Mouse (Mus musculus) hindbrain, postnatal 0 days (tissue): Measurements from ENCODE around the gene Tubg2. TPM values are rescaled to one million over a fixed set of nuclear protein-coding genes. Genes with fewer than 3 reads are reported as not detected.

ENCODE experiments used
- ATAC-seq: fragments of 200-750 bp; cut with Nextera tagmentation; 2 replicates; pipeline ENCODE4 v1.8.0; 2017; ENCODE audit warnings: mild to moderate bottlenecking, moderate TSS enrichment, moderate library complexity
- DNase-seq: peaks from one replicate; pipeline ENCODE4 v3.0.0-alpha.2; 2015; ENCODE audit warnings: low spot score
- H3K27ac ChIP-seq: fragments of 300-500 bp; sonication (generic); 2 replicates; pipeline ENCODE4 v1.5.1; 2014; ENCODE audit warnings: mild to moderate bottlenecking
- H3K27me3 ChIP-seq: fragments of 300-500 bp; sonication (generic); 2 replicates; pipeline ENCODE4 v1.6.1; 2014; ENCODE audit warnings: low read length, mixed read lengths; ENCODE audit not compliant: insufficient read depth
- H3K36me3 ChIP-seq: fragments of 300-500 bp; sonication (generic); 2 replicates; pipeline ENCODE4 v1.6.1; 2014; ENCODE audit warnings: low read length, mixed read lengths; ENCODE audit not compliant: insufficient read depth
- H3K4me1 ChIP-seq: fragments of 300-500 bp; sonication (generic); 2 replicates; pipeline ENCODE4 v1.6.1; 2014; ENCODE audit warnings: antibody characterized with exemption, low read length, mixed read lengths; ENCODE audit not compliant: insufficient read depth
- H3K4me2 ChIP-seq: fragments of 300-500 bp; sonication (generic); 2 replicates; pipeline ENCODE4 v1.6.1; 2014; ENCODE audit warnings: low read depth, mild to moderate bottlenecking, low read length, moderate library complexity, mixed read lengths
- H3K4me3 ChIP-seq: fragments of 300-500 bp; sonication (generic); 2 replicates; pipeline ENCODE4 v1.5.1; 2014; ENCODE audit warnings: low read length
- H3K9ac ChIP-seq: fragments of 300-500 bp; sonication (generic); replicated peaks from 2 replicates; pipeline ENCODE4 v1.6.1; 2014; ENCODE audit warnings: mild to moderate bottlenecking, low read length, moderate library complexity, mixed read lengths
- H3K9me3 ChIP-seq: fragments of 300-500 bp; sonication (generic); 2 replicates; pipeline ENCODE4 v1.6.1; 2016; ENCODE audit warnings: low read length, mixed read lengths
- CTCF ChIP-seq: IDR thresholded peaks from 2 replicates; pipeline ENCODE4 v1.5.1; 2016; ENCODE audit warnings: antibody characterized with exemption, control low read depth, low read depth
- WGBS: fragments of 180-500 bp; shearing (Covaris S2); extraction: QIAGEN DNeasy Blood & Tissue Kit; methylation state at CpG from one replicate; pipeline ENCODE4 v1.1.7; 2014; 5-methylcytosine and 5-hydroxymethylcytosine counted together
- polyA plus RNA-seq: library from polyadenylated mRNA; unstranded; fragments of >200 nt; fragmentation: Nextera tagmentation; extraction: Ambion mirVana; gene quantifications from 2 replicates; pipeline ENCODE4 v1.2.1, GENCODE M21; 2015
- total RNA-seq: library from RNA; depleted of rRNA; stranded (reverse); fragments of >200 nt; gene quantifications from 2 replicates; pipeline ENCODE4 v1.2.3, GENCODE M21; 2014

Tubg2 gene
- total and polyA plus RNA-seq, 2 experiments from 2014 or later = 29.7 to 62.8 TPM

- no peaks in the 10 kb centered on the region for H3K9me3 ChIP-seq
- no peak overlapping the region for H3K9ac ChIP-seq
- H3K4me3 ChIP-seq = no peak overlapping the region
- 67% methylated on average over 14 of the region's 14 CpGs for WGBS
- peaks cover 21% of the 10 kb centered on the region; the same call in 1 of the 2 replicates for H3K36me3 ChIP-seq
- TF ChIP-seq CTCF = no peak
- H3K27me3 ChIP-seq = peaks cover 31% of the 10 kb centered on the region
- no peak overlapping the region for H3K4me2 ChIP-seq
- H3K27ac ChIP-seq = no peak overlapping the region
- ATAC-seq (no peak), DNase-seq (no peak)
- H3K4me1 ChIP-seq = peaks cover 16% of the 10 kb centered on the region; the same call in 1 of the 2 replicates
Measured at GRCm38 (mm10) chr11:101166357-101166756, 10.7 kb downstream of the Tubg2 start.

DNA sequence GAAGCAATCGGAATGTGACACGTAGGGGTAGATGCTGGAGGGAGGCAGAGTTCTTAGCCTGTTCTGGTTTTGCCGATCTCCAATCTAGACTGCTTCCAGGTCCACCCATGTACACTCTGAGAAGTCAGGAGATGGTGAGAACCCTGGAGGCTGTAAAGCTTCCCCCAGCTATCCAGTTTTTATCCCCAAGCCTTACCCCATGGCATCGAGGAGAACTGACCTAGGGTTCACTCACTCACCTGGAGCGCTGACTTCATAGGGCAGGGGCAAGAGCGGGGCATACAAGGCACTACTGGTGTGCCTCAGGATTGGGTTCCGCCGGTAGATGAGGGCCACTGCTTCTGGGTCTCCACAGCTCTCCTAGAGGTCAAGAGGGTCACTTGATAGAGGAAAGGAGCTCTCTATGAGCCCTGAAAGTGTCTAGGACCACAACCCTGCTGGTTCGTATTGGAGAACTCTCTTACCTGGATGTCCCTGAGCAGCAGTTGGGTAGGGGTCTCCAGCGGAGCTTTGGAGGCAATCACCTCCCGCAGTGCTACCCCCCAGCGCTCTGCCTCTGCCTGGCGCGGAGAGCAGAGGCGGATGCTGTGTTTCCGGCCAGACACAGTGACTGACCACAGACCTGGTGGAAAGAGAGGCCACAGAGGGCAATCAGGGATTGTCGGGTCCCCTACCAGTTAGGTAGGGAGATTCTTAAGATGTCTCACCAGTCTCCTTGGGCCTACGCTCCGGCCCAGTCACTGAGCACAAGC is 11.7 kb downstream of the Tubg2 start:
- H3K4me2 ChIP-seq = no peak overlapping the region
- WGBS = 68% methylated on average over 19 of the region's 19 CpGs

GRCm38 (mm10) chr11:101167963-101168300 is 12.2 kb downstream of the Tubg2 start:
- Histone ChIP-seq H3K27me3 (peaks cover 31% of the 10 kb centered on the region), H3K36me3 (peaks cover 14% of the 10 kb centered on the region; the same call in 1 of the 2 replicates), H3K4me2 (0 out of 2 replicates have a peak overlapping the region, but pooled peaks have one; percentile 89), H3K4me3 (no peak overlapping the region), H3K9ac (no peak overlapping the region), H3K27ac (no peak overlapping the region), H3K4me1 (peaks cover 18% of the 10 kb centered on the region; the same call in 1 of the 2 replicates), H3K9me3 (no peaks in the 10 kb centered on the region)
- no peak for TF ChIP-seq CTCF
- DNase-seq (no peak), ATAC-seq (no peak)
- WGBS = 61% methylated on average over 8 of the region's 8 CpGs

More for the DNA sequence above, 11.7 kb downstream of the Tubg2 start:
- no peak for TF ChIP-seq CTCF
- H3K4me1 ChIP-seq = peaks cover 16% of the 10 kb centered on the region; the same call in 1 of the 2 replicates
- no peaks in the 10 kb centered on the region for H3K9me3 ChIP-seq
- no peak overlapping the region for H3K27ac ChIP-seq
- peaks cover 14% of the 10 kb centered on the region; the same call in 1 of the 2 replicates for H3K36me3 ChIP-seq
- H3K4me3 ChIP-seq = no peak overlapping the region
- no peak overlapping the region for H3K9ac ChIP-seq
- H3K27me3 ChIP-seq = peaks cover 31% of the 10 kb centered on the region
- no peak for DNase-seq
- no peak for ATAC-seq

- Histone ChIP-seq H3K4me2 (peak overlapping the region; percentile 89), H3K36me3 (peaks cover 14% of the 10 kb centered on the region; the same call in 1 of the 2 replicates), H3K27me3 (peaks cover 31% of the 10 kb centered on the region), H3K9me3 (no peaks in the 10 kb centered on the region), H3K4me3 (no peak overlapping the region), H3K9ac (no peak overlapping the region), H3K4me1 (peaks cover 23% of the 10 kb centered on the region; the same call in 1 of the 2 replicates), H3K27ac (no peak overlapping the region)
- no peak for ATAC-seq
- TF ChIP-seq CTCF = no peak
- DNase-seq = no peak
- WGBS = 61% methylated on average over 18 of the region's 18 CpGs
Measured at GRCm38 (mm10) chr11:101168301-101168980, 12.7 kb downstream of the Tubg2 start.

DNA sequence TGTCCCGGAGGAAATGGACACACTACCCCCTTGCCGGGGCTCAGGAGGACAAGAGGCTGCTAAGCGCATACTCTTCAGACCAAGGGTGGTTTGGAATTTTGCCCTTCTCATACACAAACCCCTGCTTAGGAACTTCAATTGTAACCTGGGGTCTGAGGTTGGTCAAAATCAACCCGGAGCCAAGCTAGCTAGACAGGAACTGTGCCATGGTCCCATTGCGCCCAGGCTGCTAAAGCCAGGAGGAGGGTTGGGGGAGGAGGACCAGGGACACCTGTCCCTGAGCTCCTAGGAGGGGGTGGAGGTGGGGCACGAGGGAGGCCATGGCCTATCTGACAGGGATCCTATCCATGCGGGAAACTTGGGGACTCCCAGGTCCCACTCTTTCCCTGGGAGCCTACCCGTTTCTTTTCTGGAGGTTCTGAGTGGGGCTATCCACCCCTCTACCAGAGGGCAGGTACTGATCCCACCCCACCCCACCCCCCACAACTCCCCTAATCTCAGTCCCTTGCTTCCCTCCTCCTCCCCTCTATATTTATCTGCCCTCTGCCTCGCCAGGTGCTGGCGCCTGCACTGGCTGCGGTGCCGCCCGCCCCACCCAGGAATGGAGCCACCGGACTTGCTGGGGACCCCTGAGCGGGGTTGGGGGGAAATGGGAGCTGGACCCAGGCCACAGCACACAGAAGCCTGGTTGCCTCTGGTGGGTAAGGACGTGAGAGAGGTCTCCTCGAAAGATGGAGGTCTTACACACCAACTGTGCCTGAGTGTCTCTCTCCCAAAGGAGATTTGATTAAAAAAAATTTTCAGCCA is 13.8 kb downstream of the Tubg2 start:
- Histone ChIP-seq H3K9ac (peak overlapping the region; percentile 57), H3K4me1 (peaks cover 34% of the 10 kb centered on the region), H3K9me3 (no peaks in the 10 kb centered on the region), H3K4me2 (peak overlapping the region; percentile 89), H3K27ac (peak overlapping the region; percentile 75; the same call in 1 of the 2 replicates), H3K4me3 (peak overlapping the region; percentile 62), H3K27me3 (peaks cover 31% of the 10 kb centered on the region), H3K36me3 (peaks cover 14% of the 10 kb centered on the region; the same call in 1 of the 2 replicates)
- WGBS = 17% methylated on average over 17 of the region's 17 CpGs
- TF ChIP-seq CTCF = no peak
- no peak for DNase-seq
- ATAC-seq = no peak

DNA sequence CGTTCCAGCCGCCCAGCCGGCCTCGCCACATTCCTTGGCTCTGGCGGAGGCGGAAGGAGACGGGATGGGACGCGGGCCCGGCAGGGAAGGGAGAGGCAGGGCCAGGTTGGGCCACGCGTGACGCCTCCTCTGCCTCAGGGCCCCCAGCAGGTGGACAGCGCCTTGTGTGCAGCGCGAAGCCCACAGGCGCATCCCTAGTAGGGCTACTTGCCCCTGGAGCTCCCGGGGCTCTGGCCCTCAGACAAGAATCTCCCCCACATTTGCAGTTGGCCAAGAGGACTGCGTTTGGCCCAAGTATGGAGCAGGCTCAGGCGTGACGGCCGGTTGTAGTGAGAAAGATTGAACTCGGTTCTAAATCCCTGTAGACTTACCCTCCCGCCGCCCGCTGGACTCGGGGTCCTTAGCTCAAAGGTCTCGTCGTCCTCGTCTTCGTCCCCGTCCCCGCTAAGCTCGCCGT is 14.7 kb downstream of the Tubg2 start, which contains the start of gene Cntnap1:
Cntnap1 (plus strand) TSS at position 170 of the 457 bp plus-strand sequence.
- TF ChIP-seq CTCF = no peak
- H3K27me3 ChIP-seq = peaks cover 26% of the 10 kb centered on the region; the same call in 1 of the 2 replicates
- ATAC-seq (no peak), DNase-seq (no peak)
- peaks cover 9% of the 10 kb centered on the region; the same call in 1 of the 2 replicates for H3K36me3 ChIP-seq
- WGBS = under 1% methylated on average over 35 of the region's 35 CpGs
- no peaks in the 10 kb centered on the region for H3K9me3 ChIP-seq
- peak within 1 kb of the TSS; percentile 62 for H3K4me3 ChIP-seq
- H3K9ac ChIP-seq = peak within 1 kb of the TSS; percentile 57
- peaks cover 34% of the 10 kb centered on the region for H3K4me1 ChIP-seq
- H3K4me2 ChIP-seq = peak within 1 kb of the TSS; percentile 89
- H3K27ac ChIP-seq = peak within 1 kb of the TSS; percentile 75
